Mouse (Mus musculus): ENCODE data around the gene Gm3182.
"Not testable (repeated sequence)": the region's sequence is repeated elsewhere in the genome, so short reads cannot be mapped to it uniquely, and the experiment has no call there.

GRCm38 (mm10) chr14:4481445-4481844 lies at the start of gene Gm3182:
- not testable (repeated sequence) for TF ChIP-seq CTCF, POLR2A (IDR thresholded peaks at IDR 0.05; ENCODE audit: extremely low read depth, insufficient read depth, low read length)
